Mouse (Mus musculus): ENCODE measurements at regions not wholly inside any gene's neighbourhood (a gene's known extent, or its start where the extent isn't known, plus 50 kb on each side); places are given as distances from the start of the nearest gene placed in this dataset.

- no peak for ATAC-seq (ENCODE audit: insufficient read depth, low FRiP score)
- no peaks in the 10 kb centered on the region for H3K36me3 ChIP-seq (ENCODE audit: control insufficient read depth, insufficient read depth, low read length)
- 60% methylated on average over 5 of the region's 5 CpGs for WGBS
- no peaks in the 10 kb centered on the region for H3K9me3 ChIP-seq (replicated peaks; ENCODE audit: control insufficient read depth, low read length)
- no peak overlapping the region for H3K27ac ChIP-seq (ENCODE audit: low read length)
- no peak overlapping the region for H3K4me3 ChIP-seq (replicated peaks; ENCODE audit: low read length)
- H3K4me2 ChIP-seq (ENCODE audit: low read depth, low read length): no peak overlapping the region
- no peak overlapping the region for H3K9ac ChIP-seq (ENCODE audit: low read length)
- no peaks in the 10 kb centered on the region for H3K27me3 ChIP-seq (ENCODE audit: control insufficient read depth, insufficient read depth, low read length)
- peaks cover 9% of the 10 kb centered on the region; the same call in 1 of the 2 replicates for H3K4me1 ChIP-seq (ENCODE audit: control insufficient read depth, insufficient read depth, low read length)
These were observed 206.0 kb upstream of the Pou3f3 start for GRCm38 (mm10) chr1:42489563-42489962.

GRCm38 (mm10) chr1:42490856-42491643 is 204.5 kb upstream of the Pou3f3 start:
- Histone ChIP-seq H3K27ac (ENCODE audit: low read length) (no peak overlapping the region), H3K4me2 (ENCODE audit: low read depth, low read length) (peak overlapping the region; percentile 63), H3K27me3 (ENCODE audit: control insufficient read depth, insufficient read depth, low read length) (no peaks in the 10 kb centered on the region), H3K4me1 (ENCODE audit: control insufficient read depth, insufficient read depth, low read length) (peaks cover 9% of the 10 kb centered on the region; the same call in 1 of the 2 replicates), H3K4me3 (replicated peaks; ENCODE audit: low read length) (peak overlapping the region; percentile 34), H3K36me3 (ENCODE audit: control insufficient read depth, insufficient read depth, low read length) (no peaks in the 10 kb centered on the region), H3K9me3 (replicated peaks; ENCODE audit: control insufficient read depth, low read length) (no peaks in the 10 kb centered on the region), H3K9ac (ENCODE audit: low read length) (peak overlapping the region; percentile 49)
- ATAC-seq (ENCODE audit: insufficient read depth, low FRiP score): peak; percentile 70
- WGBS: 25% methylated on average over 11 of the region's 11 CpGs

DNA sequence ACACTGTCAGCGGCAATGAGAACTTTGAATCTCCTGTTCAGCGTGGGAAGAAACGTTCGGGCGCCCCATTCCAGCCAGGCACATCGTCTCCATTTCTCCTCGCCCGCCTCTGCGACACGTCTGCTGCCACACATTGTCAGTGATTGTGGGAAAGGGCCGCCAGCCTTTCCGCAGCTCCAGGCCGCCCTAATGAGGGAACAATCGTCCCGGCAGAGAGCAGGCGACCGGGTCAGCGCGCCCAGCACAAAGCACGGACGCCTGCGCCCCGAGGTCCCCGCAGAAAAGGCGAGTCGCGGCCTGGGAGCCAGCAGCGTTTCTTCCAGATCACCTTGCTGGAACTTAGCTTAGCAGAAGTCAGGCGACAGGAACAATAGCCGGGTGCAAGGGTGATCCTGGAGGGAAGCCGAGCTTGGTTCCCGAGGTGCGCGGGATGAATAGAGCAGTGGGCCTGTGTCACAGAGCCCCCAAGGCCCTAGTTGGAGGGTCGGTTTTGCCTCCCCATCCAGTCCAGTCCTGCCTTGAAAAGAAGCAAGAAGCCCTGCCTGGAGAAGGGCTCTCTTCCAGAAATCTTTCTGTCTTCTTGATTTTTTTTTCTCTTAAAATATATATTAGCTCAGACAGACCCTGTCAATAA is 203.8 kb upstream of the Pou3f3 start:
- Histone ChIP-seq H3K27ac (ENCODE audit: low read length) (no peak overlapping the region), H3K36me3 (ENCODE audit: control insufficient read depth, insufficient read depth, low read length) (no peaks in the 10 kb centered on the region), H3K9me3 (replicated peaks; ENCODE audit: control insufficient read depth, low read length) (no peaks in the 10 kb centered on the region), H3K4me2 (ENCODE audit: low read depth, low read length) (peak overlapping the region; percentile 63), H3K4me3 (replicated peaks; ENCODE audit: low read length) (peak overlapping the region; percentile 34), H3K9ac (ENCODE audit: low read length) (peak overlapping the region; percentile 49), H3K4me1 (ENCODE audit: control insufficient read depth, insufficient read depth, low read length) (peaks cover 9% of the 10 kb centered on the region; the same call in 1 of the 2 replicates), H3K27me3 (ENCODE audit: control insufficient read depth, insufficient read depth, low read length) (no peaks in the 10 kb centered on the region)
- 6% methylated on average over 35 of the region's 35 CpGs for WGBS
- no peak; the same call in 1 of the 2 replicates for ATAC-seq (ENCODE audit: insufficient read depth, low FRiP score)

DNA sequence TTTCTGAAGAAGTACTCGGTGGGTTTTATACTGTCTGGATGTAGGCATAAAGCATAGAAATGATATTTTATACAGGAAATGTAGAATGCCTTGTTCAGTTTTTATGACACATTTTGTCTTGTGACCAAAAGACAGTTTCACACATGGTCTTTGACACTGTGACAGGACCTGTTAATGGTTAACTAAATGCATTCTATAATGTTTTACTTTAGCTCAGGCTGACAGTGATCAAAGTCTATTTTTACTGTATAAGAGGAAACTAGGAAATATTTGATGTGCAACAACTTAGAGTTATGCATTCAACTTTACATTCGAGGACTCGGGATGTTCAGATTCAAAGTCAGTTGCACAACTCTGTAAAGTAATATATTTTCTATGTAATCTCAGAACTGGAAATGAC is 199.5 kb upstream of the Pou3f3 start:
- Histone ChIP-seq H3K9ac (ENCODE audit: low read length) (no peak overlapping the region), H3K4me1 (ENCODE audit: control insufficient read depth, insufficient read depth, low read length) (peaks cover 6% of the 10 kb centered on the region; the same call in 1 of the 2 replicates), H3K27ac (ENCODE audit: low read length) (no peak overlapping the region), H3K36me3 (ENCODE audit: control insufficient read depth, insufficient read depth, low read length) (no peaks in the 10 kb centered on the region), H3K4me2 (ENCODE audit: low read depth, low read length) (no peak overlapping the region), H3K4me3 (replicated peaks; ENCODE audit: low read length) (no peak overlapping the region), H3K9me3 (replicated peaks; ENCODE audit: control insufficient read depth, low read length) (no peaks in the 10 kb centered on the region), H3K27me3 (ENCODE audit: control insufficient read depth, insufficient read depth, low read length) (no peaks in the 10 kb centered on the region)
- 55% methylated on average over 3 of the region's 3 CpGs for WGBS
- peak; percentile 45; the same call in 1 of the 2 replicates for ATAC-seq (ENCODE audit: insufficient read depth, low FRiP score)

- no peak for ATAC-seq (ENCODE audit: insufficient read depth, low FRiP score)
- peaks cover 2% of the 10 kb centered on the region; the same call in 1 of the 2 replicates for H3K4me1 ChIP-seq (ENCODE audit: control insufficient read depth, insufficient read depth, low read length)
- no peak overlapping the region for H3K4me3 ChIP-seq (replicated peaks; ENCODE audit: low read length)
- H3K4me2 ChIP-seq (ENCODE audit: low read depth, low read length): no peak overlapping the region
- no peaks in the 10 kb centered on the region for H3K36me3 ChIP-seq (ENCODE audit: control insufficient read depth, insufficient read depth, low read length)
- no peaks in the 10 kb centered on the region for H3K9me3 ChIP-seq (replicated peaks; ENCODE audit: control insufficient read depth, low read length)
- H3K9ac ChIP-seq (ENCODE audit: low read length): no peak overlapping the region
- H3K27me3 ChIP-seq (ENCODE audit: control insufficient read depth, insufficient read depth, low read length): no peaks in the 10 kb centered on the region
- H3K27ac ChIP-seq (ENCODE audit: low read length): no peak overlapping the region
- WGBS: 48% methylated on average over 6 of the region's 6 CpGs
These were observed 199.1 kb upstream of the Pou3f3 start for GRCm38 (mm10) chr1:42496433-42496832.

GRCm38 (mm10) chr1:42498901-42499300 is 196.7 kb upstream of the Pou3f3 start:
- Histone ChIP-seq H3K9ac (ENCODE audit: low read length) (no peak overlapping the region), H3K9me3 (replicated peaks; ENCODE audit: control insufficient read depth, low read length) (no peaks in the 10 kb centered on the region), H3K4me2 (ENCODE audit: low read depth, low read length) (no peak overlapping the region), H3K27ac (ENCODE audit: low read length) (no peak overlapping the region), H3K4me3 (replicated peaks; ENCODE audit: low read length) (no peak overlapping the region), H3K4me1 (ENCODE audit: control insufficient read depth, insufficient read depth, low read length) (no peaks in the 10 kb centered on the region), H3K27me3 (ENCODE audit: control insufficient read depth, insufficient read depth, low read length) (no peaks in the 10 kb centered on the region), H3K36me3 (ENCODE audit: control insufficient read depth, insufficient read depth, low read length) (no peaks in the 10 kb centered on the region)
- ATAC-seq (ENCODE audit: insufficient read depth, low FRiP score): no peak
- 89% methylated on average over 7 of the region's 7 CpGs for whole genome bisulfite sequencing

- Histone ChIP-seq H3K4me1 (ENCODE audit: control insufficient read depth, insufficient read depth, low read length) (no peaks in the 10 kb centered on the region), H3K4me3 (replicated peaks; ENCODE audit: low read length) (no peak overlapping the region), H3K36me3 (ENCODE audit: control insufficient read depth, insufficient read depth, low read length) (no peaks in the 10 kb centered on the region), H3K9me3 (replicated peaks; ENCODE audit: control insufficient read depth, low read length) (no peaks in the 10 kb centered on the region), H3K27ac (ENCODE audit: low read length) (no peak overlapping the region), H3K4me2 (ENCODE audit: low read depth, low read length) (no peak overlapping the region), H3K9ac (ENCODE audit: low read length) (no peak overlapping the region), H3K27me3 (ENCODE audit: control insufficient read depth, insufficient read depth, low read length) (no peaks in the 10 kb centered on the region)
- WGBS: 68% methylated on average over 9 of the region's 9 CpGs
- no peak for ATAC-seq (ENCODE audit: insufficient read depth, low FRiP score)
These were observed 191.1 kb upstream of the Pou3f3 start for GRCm38 (mm10) chr1:42504491-42504890.

GRCm38 (mm10) chr1:42505048-42505729 is 190.4 kb upstream of the Pou3f3 start:
- no peak for ATAC-seq (ENCODE audit: insufficient read depth, low FRiP score)
- Histone ChIP-seq H3K9me3 (replicated peaks; ENCODE audit: control insufficient read depth, low read length) (no peaks in the 10 kb centered on the region), H3K4me2 (ENCODE audit: low read depth, low read length) (no peak overlapping the region), H3K4me3 (replicated peaks; ENCODE audit: low read length) (no peak overlapping the region), H3K4me1 (ENCODE audit: control insufficient read depth, insufficient read depth, low read length) (no peaks in the 10 kb centered on the region), H3K9ac (ENCODE audit: low read length) (no peak overlapping the region), H3K27ac (ENCODE audit: low read length) (no peak overlapping the region), H3K36me3 (ENCODE audit: control insufficient read depth, insufficient read depth, low read length) (no peaks in the 10 kb centered on the region), H3K27me3 (ENCODE audit: control insufficient read depth, insufficient read depth, low read length) (no peaks in the 10 kb centered on the region)
- WGBS: 60% methylated on average over 10 of the region's 10 CpGs

DNA sequence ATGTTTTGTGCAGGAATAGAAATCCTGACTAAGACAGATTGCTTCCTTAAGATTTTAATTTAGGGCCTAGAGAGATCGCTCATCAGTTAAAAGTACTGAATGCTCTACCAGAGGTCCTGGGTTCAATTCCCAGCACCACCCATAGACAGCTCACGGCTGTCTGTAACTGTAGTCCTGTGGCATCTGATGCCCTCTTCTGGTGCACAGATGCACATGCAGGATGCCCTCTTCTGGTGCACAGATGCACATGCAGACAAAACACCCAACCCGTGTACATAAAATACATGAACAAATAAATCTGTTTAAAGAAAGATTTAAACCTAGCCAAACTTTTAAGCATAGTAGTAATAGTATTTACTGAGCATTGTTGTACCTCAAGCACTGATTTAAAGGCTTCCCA is 181.2 kb upstream of the Pou3f3 start:
- Histone ChIP-seq H3K9me3 (replicated peaks; ENCODE audit: control insufficient read depth, low read length) (no peaks in the 10 kb centered on the region), H3K27ac (ENCODE audit: low read length) (no peak overlapping the region), H3K4me2 (ENCODE audit: low read depth, low read length) (no peak overlapping the region), H3K27me3 (ENCODE audit: control insufficient read depth, insufficient read depth, low read length) (no peaks in the 10 kb centered on the region), H3K4me1 (ENCODE audit: control insufficient read depth, insufficient read depth, low read length) (no peaks in the 10 kb centered on the region), H3K36me3 (ENCODE audit: control insufficient read depth, insufficient read depth, low read length) (no peaks in the 10 kb centered on the region), H3K9ac (ENCODE audit: low read length) (no peak overlapping the region), H3K4me3 (replicated peaks; ENCODE audit: low read length) (no peak overlapping the region)
- ATAC-seq (ENCODE audit: insufficient read depth, low FRiP score): no peak
- WGBS: 94% methylated on average over 3 of the region's 3 CpGs

Measured in stomach, embryonic 16.5 days (tissue).